Mouse (Mus musculus) liver, embryonic 14.5 days (tissue): ENCODE results near the gene Etnk1.

Experiments
- CTCF ChIP-seq: IDR thresholded peaks from 2 replicates; pipeline ENCODE4 v1.5.1; 2016; ENCODE audit warnings: antibody characterized with exemption, low read depth, control low read depth
- EP300 ChIP-seq: IDR thresholded peaks from 2 replicates; pipeline ENCODE4 v1.6.1; 2016; ENCODE audit warnings: antibody characterized with exemption, low read depth

DNA sequence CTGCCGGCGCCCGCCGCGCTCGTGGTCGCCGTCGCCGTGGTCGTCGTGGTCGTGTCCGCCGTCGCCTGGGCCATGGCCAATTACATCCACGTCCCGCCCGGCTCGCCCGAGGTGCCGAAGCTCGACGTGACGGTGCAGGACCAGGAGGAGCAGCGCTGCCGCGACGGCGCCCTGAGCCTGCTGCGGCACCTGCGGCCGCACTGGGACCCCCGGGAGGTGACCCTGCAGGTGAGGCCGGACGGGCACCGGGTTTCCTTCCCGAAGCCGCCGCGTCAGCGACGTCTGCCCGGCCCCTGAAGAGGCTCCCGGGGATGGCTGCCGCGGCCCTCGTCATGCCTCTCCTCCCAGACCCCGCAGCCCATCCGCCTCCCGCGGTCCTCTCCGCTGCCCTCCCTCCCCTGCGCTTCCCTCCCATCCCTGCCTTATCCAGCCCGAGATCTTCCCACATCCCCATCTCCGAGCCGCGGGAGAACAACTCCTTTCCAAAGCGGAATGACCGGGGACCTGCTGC lies 443 bp downstream of the Etnk1 start:
- TF ChIP-seq CTCF: no peak
- no peak for TF ChIP-seq EP300
